Mouse (Mus musculus) embryonic facial prominence, embryonic 14.5 days (tissue): ENCODE measurements at regions not wholly inside any gene's neighbourhood (a gene's known extent, or its start where the extent isn't known, plus 50 kb on each side); places are given as distances from the start of the nearest gene placed in this dataset.
A peak's percentile ranks its signal among the peaks of the same experiment; 100 is the strongest.
"Not testable (repeated sequence)": the region's sequence is repeated elsewhere in the genome, so short reads cannot be mapped to it uniquely, and the experiment has no call there.

ENCODE experiments used
- ATAC-seq: fragments of 200-750 bp; cut with Nextera tagmentation; 2 replicates; pipeline ENCODE4 v1.8.0; 2017; ENCODE audit warnings: low read depth, moderate number of reproducible peaks, moderate TSS enrichment
- DNase-seq: peaks from one replicate; pipeline ENCODE4 v3.0.0-alpha.2; 2015; ENCODE audit warnings: low spot score
- H3K27ac ChIP-seq: fragments of 300-500 bp; sonication (generic); replicated peaks from 2 replicates; pipeline ENCODE4 v1.5.1; 2014; ENCODE audit warnings: low read depth, mild to moderate bottlenecking, low read length, moderate library complexity
- H3K27me3 ChIP-seq: fragments of 300-500 bp; sonication (generic); replicated peaks from 2 replicates; pipeline ENCODE4 v1.6.1; 2014; ENCODE audit warnings: low read length; ENCODE audit not compliant: control insufficient read depth, insufficient read depth
- H3K36me3 ChIP-seq: fragments of 300-500 bp; sonication (generic); 2 replicates; pipeline ENCODE4 v1.6.1; 2014; ENCODE audit warnings: low read length, mixed read lengths; ENCODE audit not compliant: control insufficient read depth, insufficient read depth
- H3K4me1 ChIP-seq: fragments of 300-500 bp; sonication (generic); 2 replicates; pipeline ENCODE4 v1.6.1; 2014; ENCODE audit warnings: antibody characterized with exemption, low read length; ENCODE audit not compliant: control insufficient read depth, insufficient read depth
- H3K4me2 ChIP-seq: fragments of 300-500 bp; sonication (generic); 2 replicates; pipeline ENCODE4 v1.6.1; 2014; ENCODE audit warnings: low read depth, mild to moderate bottlenecking, low read length, moderate library complexity, mixed read lengths
- H3K4me3 ChIP-seq: fragments of 300-500 bp; sonication (generic); 2 replicates; pipeline ENCODE4 v1.5.1; 2014; ENCODE audit warnings: low read depth, mild to moderate bottlenecking, low read length
- H3K9ac ChIP-seq: fragments of 300-500 bp; sonication (generic); 2 replicates; pipeline ENCODE4 v1.6.1; 2014; ENCODE audit warnings: low read depth, mild to moderate bottlenecking, low read length, moderate library complexity, mixed read lengths
- H3K9me3 ChIP-seq: fragments of 300-500 bp; sonication (generic); 2 replicates; pipeline ENCODE4 v1.6.1; 2016; ENCODE audit warnings: low read length; ENCODE audit not compliant: control insufficient read depth
- WGBS: fragments of 180-500 bp; shearing (Covaris S2); extraction: QIAGEN DNeasy Blood & Tissue Kit; methylation state at CpG from one replicate; pipeline ENCODE4 v1.1.7; 2014; 5-methylcytosine and 5-hydroxymethylcytosine counted together

- Histone ChIP-seq H3K4me1 (no peaks in the 10 kb centered on the region), H3K9me3 (peaks cover 12% of the 10 kb centered on the region), H3K27ac (no peak overlapping the region), H3K36me3 (no peaks in the 10 kb centered on the region), H3K9ac (no peak overlapping the region), H3K4me3 (no peak overlapping the region), H3K4me2 (no peak overlapping the region), H3K27me3 (no peaks in the 10 kb centered on the region)
- ATAC-seq (no peak), DNase-seq (no peak)
- WGBS = 87% methylated on average over 6 of the region's 6 CpGs
Observed at GRCm38 (mm10) chr10:68999610-69000009, 151.6 kb upstream of the Rhobtb1 start.

GRCm38 (mm10) chr10:69001654-69002435 lies 149.4 kb upstream of the Rhobtb1 start:
- Histone ChIP-seq H3K4me1 (no peaks in the 10 kb centered on the region), H3K4me3 (no peak overlapping the region), H3K36me3 (no peaks in the 10 kb centered on the region), H3K27ac (no peak overlapping the region), H3K27me3 (no peaks in the 10 kb centered on the region), H3K4me2 (no peak overlapping the region), H3K9ac (no peak overlapping the region), H3K9me3 (peaks cover 12% of the 10 kb centered on the region)
- no peak for DNase-seq
- no peak for ATAC-seq
- WGBS = 87% methylated on average over 12 of the region's 12 CpGs

GRCm38 (mm10) chr10:69005199-69005872 lies 145.9 kb upstream of the Rhobtb1 start:
- H3K4me2 ChIP-seq = no peak overlapping the region
- H3K9ac ChIP-seq = no peak overlapping the region
- no peak for ATAC-seq
- no peaks in the 10 kb centered on the region for H3K4me1 ChIP-seq
- no peaks in the 10 kb centered on the region for H3K27me3 ChIP-seq
- peaks cover 10% of the 10 kb centered on the region for H3K9me3 ChIP-seq
- no peak overlapping the region for H3K4me3 ChIP-seq
- H3K36me3 ChIP-seq = no peaks in the 10 kb centered on the region
- H3K27ac ChIP-seq = no peak overlapping the region
- DNase-seq = peak; percentile 83
- WGBS = 42% methylated on average over 9 of the region's 9 CpGs

GRCm38 (mm10) chr10:69008679-69009078 lies 142.6 kb upstream of the Rhobtb1 start:
- not testable (repeated sequence) for H3K4me3 ChIP-seq, H3K27ac ChIP-seq, H3K36me3 ChIP-seq, ATAC-seq, H3K4me1 ChIP-seq, H3K4me2 ChIP-seq, DNase-seq, H3K9ac ChIP-seq, H3K27me3 ChIP-seq
- peaks cover 11% of the 10 kb centered on the region for H3K9me3 ChIP-seq
- 93% methylated on average over 8 of the region's 8 CpGs for WGBS

GRCm38 (mm10) chr10:69020811-69021743 lies 130.2 kb upstream of the Rhobtb1 start:
- no peak overlapping the region for H3K9ac ChIP-seq
- H3K4me3 ChIP-seq = no peak overlapping the region
- DNase-seq = no peak
- no peaks in the 10 kb centered on the region for H3K27me3 ChIP-seq
- no peaks in the 10 kb centered on the region for H3K36me3 ChIP-seq
- WGBS = 80% methylated on average over 30 of the region's 30 CpGs
- H3K27ac ChIP-seq = no peak overlapping the region
- no peak overlapping the region for H3K4me2 ChIP-seq
- no peak for ATAC-seq
- no peaks in the 10 kb centered on the region for H3K4me1 ChIP-seq
- 0 out of 2 replicates have a peak, but pooled peaks cover 5% of the 10 kb centered on the region for H3K9me3 ChIP-seq

GRCm38 (mm10) chr10:69033410-69033809 lies 117.8 kb upstream of the Rhobtb1 start:
- Histone ChIP-seq H3K4me2 (no peak overlapping the region), H3K9ac (no peak overlapping the region), H3K27me3 (no peaks in the 10 kb centered on the region), H3K27ac (no peak overlapping the region), H3K4me3 (no peak overlapping the region), H3K36me3 (no peaks in the 10 kb centered on the region), H3K9me3 (no peaks in the 10 kb centered on the region), H3K4me1 (no peaks in the 10 kb centered on the region)
- DNase-seq (no peak), ATAC-seq (no peak)
- WGBS = 77% methylated on average over 9 of the region's 9 CpGs

GRCm38 (mm10) chr10:69034390-69035120 lies 116.7 kb upstream of the Rhobtb1 start:
- DNase-seq (no peak), ATAC-seq (no peak)
- WGBS = 50% methylated on average over 2 of the region's 2 CpGs
- Histone ChIP-seq H3K27ac (no peak overlapping the region), H3K9ac (no peak overlapping the region), H3K9me3 (no peaks in the 10 kb centered on the region), H3K4me1 (no peaks in the 10 kb centered on the region), H3K4me2 (no peak overlapping the region), H3K27me3 (no peaks in the 10 kb centered on the region), H3K36me3 (no peaks in the 10 kb centered on the region), H3K4me3 (no peak overlapping the region)

- H3K27ac ChIP-seq, DNase-seq, H3K36me3 ChIP-seq, H3K4me2 ChIP-seq, H3K4me1 ChIP-seq, H3K4me3 ChIP-seq, H3K27me3 ChIP-seq, H3K9me3 ChIP-seq, H3K9ac ChIP-seq, ATAC-seq: not testable (repeated sequence)
- WGBS = 69% methylated on average over 4 of the region's 4 CpGs
Observed at GRCm38 (mm10) chr10:69035536-69035935, 115.7 kb upstream of the Rhobtb1 start.
